Mouse (Mus musculus): Measurements from ENCODE around the gene Foxl1. TPM values are rescaled to one million over a fixed set of nuclear protein-coding genes. Genes with fewer than 3 reads are reported as not detected.

Foxl1 gene
- 0.70 and 0.84 TPM in 2 replicates for polyA plus RNA-seq (2015; fragmentation: Nextera tagmentation; extraction: Ambion mirVana)

GRCm38 (mm10) chr8:121127756-121128375, at the start of gene Foxl1:
Gene Foxl1, plus strand, starts transcription at chr8:121127940.
- H3K36me3 ChIP-seq, result no peaks in the 10 kb centered on the region
- no peaks in the 10 kb centered on the region for H3K9me3 ChIP-seq
- H3K27me3 ChIP-seq, result peaks cover 99% of the 10 kb centered on the region
- ATAC-seq (ENCODE audit: low read depth), result no peak
- H3K4me2 ChIP-seq, result peak within 1 kb of the TSS; percentile 36
- H3K9ac ChIP-seq, result 0 out of 2 replicates have a peak within 1 kb of the TSS, but pooled peaks have one; percentile 31
- H3K4me1 ChIP-seq (replicated peaks), result peaks cover 30% of the 10 kb centered on the region
- H3K4me3 ChIP-seq, result peak within 1 kb of the TSS; percentile 9; the same call in 1 of the 2 replicates
- no peak within 1 kb of the TSS for H3K27ac ChIP-seq (replicated peaks)
- under 1% methylated on average over 43 of the region's 43 CpGs for WGBS

DNA sequence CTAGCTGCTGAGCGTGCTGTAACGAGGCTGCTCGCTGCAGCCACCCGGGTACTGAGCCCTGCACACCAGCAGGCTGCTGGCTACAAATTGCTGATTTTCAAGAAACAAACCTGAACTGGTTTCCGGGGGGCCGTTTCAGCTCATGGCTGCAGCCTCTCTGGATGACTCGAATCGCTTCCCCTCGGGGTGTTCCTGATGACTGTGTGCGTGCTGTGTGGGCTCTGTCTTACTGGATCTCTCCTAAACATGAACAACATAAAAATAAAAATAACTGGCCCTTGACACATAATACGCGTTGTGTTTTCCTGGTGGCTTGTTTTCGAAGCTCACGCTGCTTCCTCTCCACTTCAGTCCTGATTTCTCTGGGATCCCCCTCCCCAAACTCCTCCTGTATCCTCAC, 49.0 kb upstream of the Foxl1 start:
- 0 out of 2 replicates have a peak, but pooled peaks cover 3% of the 10 kb centered on the region for H3K9me3 ChIP-seq
- peaks cover 11% of the 10 kb centered on the region for H3K4me1 ChIP-seq (replicated peaks)
- no peak overlapping the region for H3K27ac ChIP-seq (replicated peaks)
- peaks cover 99% of the 10 kb centered on the region for H3K27me3 ChIP-seq
- H3K36me3 ChIP-seq, result no peaks in the 10 kb centered on the region
- no peak overlapping the region for H3K4me3 ChIP-seq
- H3K4me2 ChIP-seq, result no peak overlapping the region
- no peak overlapping the region for H3K9ac ChIP-seq
- 1% methylated on average over 14 of the region's 14 CpGs for WGBS
- no peak for ATAC-seq (ENCODE audit: low read depth)

DNA sequence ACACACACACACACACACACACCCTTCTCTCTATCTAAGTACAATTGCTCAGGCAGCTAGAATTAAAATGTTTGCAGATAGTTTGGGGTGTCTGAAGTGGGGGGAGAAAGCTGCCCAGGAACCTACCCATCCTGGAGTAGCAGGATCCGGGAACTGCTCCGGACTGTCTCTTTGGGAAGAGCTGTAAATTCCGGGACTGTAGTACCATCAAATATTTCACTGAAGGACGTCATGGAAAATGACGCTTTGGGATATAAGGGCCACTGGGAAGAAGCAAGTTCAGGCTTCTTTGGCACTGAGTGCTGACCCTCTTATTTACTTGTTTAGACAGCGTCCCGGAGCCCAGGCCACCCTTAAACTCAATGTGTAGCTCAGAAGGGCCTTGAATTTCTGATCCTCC, 48.5 kb upstream of the Foxl1 start:
- no peak for ATAC-seq (ENCODE audit: low read depth)
- Histone ChIP-seq H3K27me3 (peaks cover 99% of the 10 kb centered on the region), H3K9ac (no peak overlapping the region), H3K4me1 (replicated peaks) (peaks cover 15% of the 10 kb centered on the region), H3K4me3 (no peak overlapping the region), H3K36me3 (no peaks in the 10 kb centered on the region), H3K4me2 (no peak overlapping the region), H3K27ac (replicated peaks) (no peak overlapping the region), H3K9me3 (0 out of 2 replicates have a peak, but pooled peaks cover 3% of the 10 kb centered on the region)
- 1% methylated on average over 7 of the region's 7 CpGs for WGBS

DNA sequence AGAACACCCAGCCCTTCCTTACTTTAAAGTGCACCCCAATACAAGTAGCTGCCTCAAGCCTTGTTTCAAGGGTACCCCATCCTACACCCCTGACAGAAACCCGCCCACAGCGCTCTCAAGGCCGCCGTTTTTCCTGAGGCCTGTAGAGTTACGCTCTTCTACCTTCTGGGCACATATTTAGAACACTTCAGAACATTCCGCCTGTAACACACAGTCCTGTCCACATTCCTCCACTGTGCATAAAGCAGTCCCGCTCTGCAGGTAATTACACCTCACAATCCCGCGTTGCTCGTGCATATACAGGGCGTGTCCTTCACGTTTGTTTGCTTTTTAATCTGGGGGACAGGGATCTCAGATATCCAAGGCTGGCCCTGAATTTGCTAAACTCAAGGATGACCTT, 47.8 kb upstream of the Foxl1 start:
- no peak overlapping the region for H3K9ac ChIP-seq
- ATAC-seq (ENCODE audit: low read depth), result no peak
- peaks cover 23% of the 10 kb centered on the region for H3K4me1 ChIP-seq (replicated peaks)
- peaks cover 99% of the 10 kb centered on the region for H3K27me3 ChIP-seq
- no peak overlapping the region for H3K4me2 ChIP-seq
- 0 out of 2 replicates have a peak, but pooled peaks cover 3% of the 10 kb centered on the region for H3K9me3 ChIP-seq
- H3K4me3 ChIP-seq, result no peak overlapping the region
- no peaks in the 10 kb centered on the region for H3K36me3 ChIP-seq
- WGBS, result 5% methylated on average over 12 of the region's 12 CpGs
- no peak overlapping the region for H3K27ac ChIP-seq (replicated peaks)

DNA sequence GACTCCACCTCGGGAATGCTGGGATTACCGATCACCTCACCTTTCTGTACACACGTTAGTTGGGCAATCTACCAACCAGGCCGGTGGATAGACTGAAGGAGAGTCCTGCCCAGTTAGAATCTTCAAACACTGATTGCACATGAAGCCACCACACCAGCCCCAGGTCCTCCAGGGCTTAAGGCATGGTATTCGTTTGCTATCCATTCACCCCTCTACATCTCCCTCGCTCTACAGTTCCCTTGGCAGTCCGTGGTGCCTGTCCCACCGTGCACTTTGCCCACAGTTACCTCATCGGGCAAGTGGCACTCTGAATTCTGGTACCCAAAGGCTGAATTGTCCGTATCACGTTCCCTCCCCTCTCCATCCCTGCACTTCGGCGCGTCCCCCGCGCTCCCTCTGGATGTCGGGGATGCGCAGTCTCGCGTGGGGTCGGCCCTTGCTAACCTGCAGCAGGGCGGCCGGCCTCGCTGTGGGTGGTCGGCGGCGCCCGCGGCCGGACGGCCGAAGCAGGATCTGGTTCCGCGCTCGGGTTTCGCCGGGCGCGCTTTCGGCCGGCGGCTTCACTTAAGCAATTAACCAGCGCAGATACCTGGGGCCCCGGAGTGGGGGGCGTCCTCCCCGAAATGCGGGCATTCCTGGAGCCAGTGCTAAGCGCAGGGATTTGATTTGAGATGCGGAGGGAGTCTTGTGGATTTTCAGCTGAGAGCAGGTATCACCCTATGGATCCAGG, 47.2 kb upstream of the Foxl1 start:
- Histone ChIP-seq H3K4me3 (no peak overlapping the region), H3K9ac (no peak overlapping the region), H3K4me1 (replicated peaks) (peaks cover 25% of the 10 kb centered on the region), H3K4me2 (no peak overlapping the region), H3K27ac (replicated peaks) (no peak overlapping the region), H3K27me3 (peaks cover 99% of the 10 kb centered on the region), H3K36me3 (no peaks in the 10 kb centered on the region), H3K9me3 (0 out of 2 replicates have a peak, but pooled peaks cover 3% of the 10 kb centered on the region)
- no peak for ATAC-seq (ENCODE audit: low read depth)
- under 1% methylated on average over 49 of the region's 49 CpGs for WGBS

DNA sequence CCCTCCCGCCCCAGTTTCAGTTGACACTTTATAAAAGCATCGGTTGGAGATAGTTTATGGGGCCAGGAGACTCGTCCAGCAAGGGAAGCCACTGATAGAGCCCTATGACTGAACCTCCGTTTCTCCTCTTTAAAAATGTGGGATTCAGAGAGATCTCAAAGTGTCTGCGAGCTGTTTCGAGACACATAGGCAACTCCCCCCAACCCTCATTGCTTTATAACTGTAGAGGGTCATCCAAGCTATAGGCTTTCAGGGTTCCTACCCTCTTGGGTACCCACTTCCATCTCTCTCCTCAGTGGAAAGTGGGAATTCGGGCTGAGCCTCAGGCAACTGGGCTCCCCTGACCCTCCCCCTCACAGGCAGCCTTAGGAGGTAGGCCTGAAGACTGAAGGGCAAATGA, 46.3 kb upstream of the Foxl1 start:
- H3K36me3 ChIP-seq, result no peaks in the 10 kb centered on the region
- no peak overlapping the region for H3K9ac ChIP-seq
- no peak overlapping the region for H3K4me2 ChIP-seq
- WGBS, result 2% methylated on average over 7 of the region's 7 CpGs
- 0 out of 2 replicates have a peak, but pooled peaks cover 3% of the 10 kb centered on the region for H3K9me3 ChIP-seq
- no peak overlapping the region for H3K27ac ChIP-seq (replicated peaks)
- no peak overlapping the region for H3K4me3 ChIP-seq
- H3K4me1 ChIP-seq (replicated peaks), result peaks cover 25% of the 10 kb centered on the region
- no peak for ATAC-seq (ENCODE audit: low read depth)
- H3K27me3 ChIP-seq, result peaks cover 99% of the 10 kb centered on the region

DNA sequence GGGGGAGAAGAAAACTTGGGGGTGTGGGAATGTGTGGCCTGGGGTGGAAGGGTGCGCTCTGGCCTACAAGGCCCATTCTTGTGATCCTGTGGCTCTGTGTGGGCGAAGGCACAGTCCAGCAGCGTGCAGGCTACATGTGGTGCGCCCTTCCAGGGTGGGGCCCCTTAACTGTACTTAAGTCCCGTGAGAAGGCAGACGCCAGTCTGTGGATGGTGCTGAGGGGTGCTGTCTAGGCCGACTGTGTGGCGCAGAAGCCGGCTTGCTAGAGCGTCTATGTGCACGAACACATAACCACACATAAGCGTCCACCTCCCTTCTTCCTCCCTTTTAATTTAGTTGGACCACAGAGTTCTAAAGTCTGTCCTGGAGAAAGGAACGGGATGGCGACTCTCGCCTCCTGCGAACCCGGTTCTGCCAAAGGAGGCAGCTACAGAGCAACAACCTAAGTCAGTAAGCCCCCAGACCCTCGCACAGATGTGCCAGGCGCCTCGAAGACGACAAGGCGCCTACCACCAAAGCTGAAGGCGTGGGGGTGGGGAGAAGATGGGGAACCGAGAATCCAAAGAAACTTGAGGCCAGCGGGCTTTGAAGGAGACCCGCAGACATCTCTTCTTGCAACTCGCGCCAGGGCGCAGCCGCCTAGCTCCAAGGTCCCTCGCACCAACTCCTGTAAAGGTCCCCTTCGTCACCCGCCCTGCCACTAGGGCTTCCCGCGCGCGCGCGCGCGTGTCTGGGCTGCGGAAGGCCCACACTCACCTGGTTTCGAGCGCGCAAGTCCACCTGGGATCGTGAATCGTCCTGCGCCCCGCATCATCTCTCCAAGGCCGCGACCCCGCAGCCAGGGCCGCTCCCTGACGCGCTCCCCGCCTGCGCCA, 45.3 kb upstream of the Foxl1 start:
- no peak for ATAC-seq (ENCODE audit: low read depth)
- no peaks in the 10 kb centered on the region for H3K36me3 ChIP-seq
- peaks cover 99% of the 10 kb centered on the region for H3K27me3 ChIP-seq
- H3K9ac ChIP-seq, result no peak overlapping the region
- H3K4me2 ChIP-seq, result peak overlapping the region; percentile 58
- 1% methylated on average over 57 of the region's 57 CpGs for WGBS
- 0 out of 2 replicates have a peak, but pooled peaks cover 3% of the 10 kb centered on the region for H3K9me3 ChIP-seq
- H3K4me3 ChIP-seq, result peak overlapping the region; percentile 36
- H3K27ac ChIP-seq (replicated peaks), result no peak overlapping the region
- peaks cover 25% of the 10 kb centered on the region for H3K4me1 ChIP-seq (replicated peaks)

DNA sequence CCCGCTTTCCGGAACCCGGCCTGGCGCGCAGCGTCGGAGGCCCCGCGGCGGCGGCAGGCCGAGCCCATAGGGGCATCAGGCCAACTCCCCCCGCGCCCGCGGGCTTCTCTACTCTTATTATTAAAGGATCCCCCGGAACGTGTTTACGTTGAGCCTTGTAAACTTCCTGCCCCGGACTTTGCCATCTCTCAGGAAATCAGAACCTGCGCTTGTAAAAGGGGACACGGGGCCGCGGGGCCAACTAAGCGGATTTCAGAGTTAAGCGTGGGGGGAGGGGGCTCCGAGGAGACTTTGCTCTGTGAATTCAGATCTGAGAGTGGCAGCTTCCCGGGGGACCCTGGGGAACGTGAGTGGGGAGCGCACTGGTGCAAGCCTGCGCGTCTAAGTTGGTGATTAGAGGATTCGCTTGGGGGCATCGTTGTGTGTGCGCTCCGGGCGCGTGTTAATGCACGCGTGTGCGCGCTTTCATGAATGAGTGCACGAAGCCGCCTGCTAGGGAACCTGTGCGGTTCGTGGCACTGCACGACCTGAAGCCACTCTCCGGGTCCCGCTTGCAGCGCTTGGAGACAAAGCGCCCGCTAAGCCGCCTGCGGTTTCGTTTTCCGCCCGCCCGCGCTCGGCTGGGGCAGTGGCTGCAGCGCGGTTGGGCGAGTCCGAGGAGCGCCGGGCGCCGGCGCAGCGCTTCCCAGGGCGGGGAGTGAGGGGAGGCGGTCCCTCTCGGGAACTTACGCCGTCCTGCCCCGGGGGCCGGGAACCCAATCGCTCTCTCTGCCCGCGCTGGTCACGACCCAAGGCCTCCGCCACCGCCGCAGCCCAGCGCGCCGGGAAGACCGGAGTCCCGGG, 44.4 kb upstream of the Foxl1 start:
- Histone ChIP-seq H3K9ac (peak overlapping the region; percentile 38; the same call in 1 of the 2 replicates), H3K4me3 (peak overlapping the region; percentile 36), H3K4me2 (peak overlapping the region; percentile 58), H3K4me1 (replicated peaks) (peaks cover 25% of the 10 kb centered on the region), H3K27ac (replicated peaks) (no peak overlapping the region; the same call in 1 of the 2 replicates), H3K27me3 (peaks cover 100% of the 10 kb centered on the region), H3K36me3 (no peaks in the 10 kb centered on the region), H3K9me3 (no peaks in the 10 kb centered on the region)
- WGBS, result under 1% methylated on average over 89 of the region's 89 CpGs
- peak; percentile 51; the same call in 1 of the 2 replicates for ATAC-seq (ENCODE audit: low read depth)

DNA sequence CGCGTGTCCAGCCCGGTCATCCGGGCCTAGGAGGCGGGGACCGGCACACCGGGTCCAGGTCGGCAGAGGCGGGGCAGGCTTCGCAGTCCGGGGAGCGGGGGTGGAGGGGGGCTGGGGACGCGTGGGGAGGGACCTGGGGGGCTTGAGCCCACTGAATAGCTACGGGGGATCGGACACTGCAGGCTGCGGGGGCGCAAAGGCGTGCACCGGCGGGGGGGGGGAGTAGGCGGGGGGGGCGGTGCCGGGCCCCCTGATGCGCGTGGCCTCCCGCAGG, 43.9 kb upstream of the Foxl1 start:
- Histone ChIP-seq H3K9ac (peak overlapping the region; percentile 48), H3K27me3 (peaks cover 100% of the 10 kb centered on the region), H3K4me2 (peak overlapping the region; percentile 58), H3K36me3 (no peaks in the 10 kb centered on the region), H3K9me3 (no peaks in the 10 kb centered on the region), H3K4me1 (replicated peaks) (peaks cover 25% of the 10 kb centered on the region), H3K27ac (replicated peaks) (no peak overlapping the region; the same call in 1 of the 2 replicates), H3K4me3 (peak overlapping the region; percentile 36)
- WGBS, result 2% methylated on average over 14 of the region's 27 CpGs
- no peak for ATAC-seq (ENCODE audit: low read depth)

- ATAC-seq (ENCODE audit: low read depth), result no peak
- under 1% methylated on average over 63 of the region's 83 CpGs for WGBS
Measured at GRCm38 (mm10) chr8:121084210-121084951, 43.4 kb upstream of the Foxl1 start, which contains the start of gene Foxf1. Gene Foxf1, plus strand, starts transcription at chr8:121084386.

More at GRCm38 (mm10) chr8:121084210-121084951, 43.4 kb upstream of the Foxl1 start, which contains the start of gene Foxf1:
- Histone ChIP-seq H3K4me2 (peak within 1 kb of the TSS; percentile 58), H3K27ac (replicated peaks) (no peak within 1 kb of the TSS; the same call in 1 of the 2 replicates), H3K4me1 (replicated peaks) (peaks cover 25% of the 10 kb centered on the region), H3K9ac (peak within 1 kb of the TSS; percentile 48), H3K4me3 (peak within 1 kb of the TSS; percentile 36), H3K27me3 (peaks cover 100% of the 10 kb centered on the region), H3K9me3 (no peaks in the 10 kb centered on the region), H3K36me3 (no peaks in the 10 kb centered on the region)

Measured in neural tube, embryonic 13.5 days (tissue).